Mouse (Mus musculus) cerebellum, postnatal 36 days (tissue): ENCODE measurements around the gene Frmpd3.
"Not testable (repeated sequence)": the region's sequence is repeated elsewhere in the genome, so short reads cannot be mapped to it uniquely, and the experiment has no call there.

ENCODE experiments used
- DNase-seq, 2 experiments: peaks; one replicate each; pipeline ENCODE4 v3.0.0; 2021 to 2022; ENCODE audit warnings: mixed read lengths in 2 of 2

The Frmpd3 gene

GRCm38 (mm10) chrX:140341656-140342392 is at the start of gene Frmpd3:
Frmpd3 (plus strand) TSS chrX:140342263.
- peak in 1 of 2 experiments; percentile 4 for DNase-seq

- DNase-seq: no peak
These were observed 38.3 kb upstream of the Frmpd3 start for GRCm38 (mm10) chrX:140303731-140304130.

DNA sequence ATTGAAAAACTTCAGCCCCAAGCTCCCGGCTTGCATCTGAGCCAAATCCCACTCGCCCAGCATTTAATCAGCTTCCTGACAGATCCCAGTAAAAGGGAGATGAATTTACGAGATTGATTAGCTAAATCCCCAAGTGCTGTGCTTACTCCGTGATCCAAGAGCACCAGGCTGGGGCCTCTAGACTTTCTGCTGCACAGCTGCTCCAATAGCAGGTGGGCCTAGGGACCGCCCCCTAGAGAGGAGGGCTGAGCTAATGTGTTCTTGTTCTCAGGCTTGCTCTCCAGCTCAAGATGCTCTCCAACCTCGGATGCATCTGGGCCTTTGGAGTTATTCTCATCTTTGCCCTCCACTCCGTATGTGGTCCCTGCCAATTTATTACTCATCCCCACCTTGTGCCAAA is 36.4 kb upstream of the Frmpd3 start:
- no peak for DNase-seq

GRCm38 (mm10) chrX:140317931-140318330 is 24.1 kb upstream of the Frmpd3 start:
- no peak for DNase-seq

GRCm38 (mm10) chrX:140319131-140319530 is 22.9 kb upstream of the Frmpd3 start:
- no peak for DNase-seq

- DNase-seq: not testable (repeated sequence)
These were observed 21.4 kb upstream of the Frmpd3 start for GRCm38 (mm10) chrX:140320671-140321070.

- no peak for DNase-seq
These were observed 515 bp downstream of the Frmpd3 start for GRCm38 (mm10) chrX:140342393-140343163.

GRCm38 (mm10) chrX:140375628-140376027 is 33.6 kb downstream of the Frmpd3 start:
- DNase-seq: no peak

- DNase-seq: no peak
These were observed 57.9 kb downstream of the Frmpd3 start for GRCm38 (mm10) chrX:140399986-140400385.

- DNase-seq: peak in 1 of 2 experiments; percentile 3
These were observed 60.8 kb downstream of the Frmpd3 start for GRCm38 (mm10) chrX:140402904-140403303.

DNA sequence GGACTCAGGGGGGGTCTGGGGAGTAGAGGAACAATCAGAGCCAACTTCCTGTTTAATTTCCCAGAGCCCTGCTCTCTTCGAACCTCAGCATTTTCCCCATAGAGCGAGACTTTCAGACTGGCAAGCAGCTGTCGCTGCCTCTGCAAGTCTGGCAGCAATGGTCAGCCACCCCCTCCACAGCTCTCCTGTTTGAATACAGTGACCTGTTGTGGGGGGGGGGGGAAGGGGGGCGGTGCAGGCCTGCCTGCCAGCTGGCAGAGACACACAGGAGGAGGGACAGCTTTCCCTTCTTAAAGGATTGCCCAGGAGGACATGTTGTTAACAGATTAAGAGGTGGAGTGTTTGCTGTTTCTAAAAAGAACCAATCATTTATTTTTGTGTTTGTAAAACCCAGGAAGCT is 64.0 kb downstream of the Frmpd3 start:
- no peak for DNase-seq

GRCm38 (mm10) chrX:140406501-140406900 is 64.4 kb downstream of the Frmpd3 start:
- DNase-seq: no peak

- no peak for DNase-seq
These were observed 65.5 kb downstream of the Frmpd3 start for GRCm38 (mm10) chrX:140407593-140407992.

- no peak for DNase-seq
These were observed 76.4 kb downstream of the Frmpd3 start for GRCm38 (mm10) chrX:140418467-140418866.

DNA sequence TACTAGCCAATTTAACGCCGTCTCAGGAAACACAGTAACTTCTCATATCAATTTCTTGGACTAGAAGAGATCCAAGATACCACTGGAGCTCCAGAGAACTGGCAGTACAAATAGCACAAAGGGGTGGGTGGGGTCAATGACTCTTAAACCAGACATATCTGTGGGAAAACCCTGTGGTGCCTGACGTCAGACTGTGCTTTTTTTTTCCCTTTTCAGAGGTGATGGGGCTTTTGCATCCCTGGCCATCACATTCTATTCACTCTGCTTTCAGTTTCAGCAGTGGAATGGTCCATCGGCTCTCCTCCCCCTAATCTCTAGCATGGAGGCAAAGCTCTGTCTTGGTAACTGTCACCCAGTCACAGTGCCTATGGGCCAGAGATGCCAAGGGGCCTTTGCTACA is 85.1 kb downstream of the Frmpd3 start:
- no peak for DNase-seq

DNA sequence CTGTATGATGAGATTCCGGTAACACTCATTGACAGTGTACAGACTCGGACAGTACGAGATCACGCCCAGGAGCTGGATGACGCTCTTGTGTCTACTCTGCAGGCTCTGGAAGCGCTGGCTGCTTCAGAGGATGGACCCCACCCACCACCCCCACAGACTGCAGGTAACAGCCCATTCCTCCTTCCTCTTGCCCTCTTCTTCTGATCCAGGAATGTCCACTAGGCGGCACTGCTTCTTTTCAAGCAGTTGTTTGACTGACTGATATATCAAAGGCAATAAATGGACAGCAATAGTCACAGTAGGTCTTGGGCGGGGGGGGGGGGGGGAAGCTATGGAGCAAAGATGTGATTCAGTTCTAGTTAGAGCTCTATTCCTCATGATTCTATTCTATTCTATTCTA is 86.2 kb downstream of the Frmpd3 start:
- peak in 1 of 2 experiments; percentile 13 for DNase-seq

GRCm38 (mm10) chrX:140429985-140430384 is 87.9 kb downstream of the Frmpd3 start:
- no peak for DNase-seq

DNA sequence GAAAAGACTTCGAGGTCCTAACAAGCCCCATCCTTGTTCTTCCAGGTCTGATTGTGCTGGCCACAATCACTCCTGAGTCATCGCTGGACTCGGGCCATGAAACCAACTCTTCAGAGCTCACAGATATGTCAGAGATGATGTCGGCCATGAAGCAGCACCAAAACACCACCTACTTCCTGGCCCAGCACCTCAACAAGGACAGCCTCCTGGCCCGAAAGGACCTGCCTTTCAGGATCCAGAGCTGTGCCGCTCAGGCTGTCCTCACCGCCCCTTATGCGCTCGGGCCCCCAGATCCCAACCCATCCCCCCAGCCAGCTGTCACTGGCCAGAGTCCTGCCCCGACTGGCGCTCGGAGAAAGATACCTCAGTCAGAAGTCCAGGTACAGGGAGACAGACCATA is 88.4 kb downstream of the Frmpd3 start:
- DNase-seq: peak; percentile 41 to 52

- no peak for DNase-seq
These were observed 89.9 kb downstream of the Frmpd3 start for GRCm38 (mm10) chrX:140431981-140432380.

- DNase-seq: peak in 1 of 2 experiments; percentile 12
These were observed 90.7 kb downstream of the Frmpd3 start for GRCm38 (mm10) chrX:140432786-140433185.

DNA sequence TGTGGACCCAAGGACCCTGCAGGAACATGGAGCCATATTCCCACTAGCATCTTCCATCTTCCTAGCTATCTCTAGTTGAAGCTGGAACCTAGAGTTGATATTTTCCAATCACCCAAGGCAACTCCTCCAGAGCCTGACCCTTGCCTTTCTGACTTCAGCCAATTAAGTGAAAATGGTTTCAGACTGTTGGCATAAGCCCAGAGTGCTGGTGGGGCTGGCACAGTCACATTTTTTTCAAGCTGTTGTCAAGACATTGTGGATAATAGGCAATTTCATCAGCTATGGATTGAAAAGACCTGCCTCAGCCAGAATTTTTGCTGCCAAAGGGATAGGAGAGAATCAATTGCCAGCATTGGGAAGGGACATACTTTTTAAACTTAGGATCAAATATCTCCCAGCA is 95.8 kb downstream of the Frmpd3 start:
- DNase-seq: no peak

DNA sequence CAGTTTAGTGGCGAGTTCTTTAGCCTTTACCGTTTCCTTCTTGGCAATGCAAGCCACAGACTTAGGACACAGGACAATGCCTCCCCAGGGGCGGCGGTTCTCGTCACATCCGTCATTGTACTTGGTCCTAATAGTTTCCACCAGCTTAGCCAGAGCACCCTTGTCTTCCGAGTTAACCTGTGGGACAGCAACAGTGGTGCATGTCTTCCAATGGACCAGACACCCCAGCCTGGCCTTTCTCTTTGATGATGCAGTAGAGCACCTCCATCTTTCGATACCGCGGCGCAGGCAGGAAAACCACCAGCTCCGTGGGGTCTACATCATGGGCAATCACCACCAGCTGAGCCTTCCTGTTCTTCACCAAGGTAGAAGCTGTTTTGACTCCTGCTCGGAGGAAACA is 103.5 kb downstream of the Frmpd3 start:
- no peak for DNase-seq

DNA sequence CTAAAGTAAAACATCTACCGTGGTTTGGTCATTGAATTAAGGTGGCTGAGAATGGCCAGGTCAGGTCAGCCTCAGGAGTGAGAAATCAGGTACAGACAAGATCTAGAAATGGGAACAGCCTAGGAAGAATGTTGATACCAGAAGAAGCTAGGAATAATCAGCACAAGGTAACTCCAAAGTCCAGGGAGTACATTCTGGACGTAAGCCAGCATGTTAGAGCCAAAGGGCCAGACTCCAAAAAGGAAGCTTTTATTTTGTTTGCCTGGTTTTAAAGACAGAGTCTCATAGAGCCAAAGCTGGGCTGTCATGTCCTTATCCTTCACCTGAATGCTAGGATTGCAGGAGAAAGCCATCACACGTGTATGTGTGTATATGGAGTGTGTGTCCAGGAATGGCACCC is 108.0 kb downstream of the Frmpd3 start:
- no peak for DNase-seq

- peak; percentile 82 to 83 for DNase-seq
These were observed 114.2 kb downstream of the Frmpd3 start, which contains the start of gene Prps1 for GRCm38 (mm10) chrX:140456279-140456731. Prps1 (plus strand) TSS chrX:140456613.
